Mouse (Mus musculus) neural tube, embryonic 12.5 days (tissue): ENCODE results near the gene Esrp2. TPM values are rescaled to one million over a fixed set of nuclear protein-coding genes. Genes with fewer than 3 reads are reported as not detected.

Source experiments
- ATAC-seq: fragments of 200-750 bp; cut with Nextera tagmentation; 2 replicates; pipeline ENCODE4 v1.8.0; 2017; ENCODE audit warnings: low read depth, mild to moderate bottlenecking, moderate TSS enrichment, moderate library complexity; ENCODE audit not compliant: low FRiP score
- H3K27ac ChIP-seq: fragments of 300-500 bp; sonication (generic); 2 replicates; pipeline ENCODE4 v1.5.1; 2016
- H3K27me3 ChIP-seq: fragments of 300-500 bp; sonication (generic); replicated peaks from 2 replicates; pipeline ENCODE4 v1.6.1; 2016; ENCODE audit warnings: mild to moderate bottlenecking
- H3K36me3 ChIP-seq: fragments of 300-500 bp; sonication (generic); 2 replicates; pipeline ENCODE4 v1.6.1; 2016; ENCODE audit warnings: mild to moderate bottlenecking
- H3K4me1 ChIP-seq: fragments of 300-500 bp; sonication (generic); 2 replicates; pipeline ENCODE4 v1.6.1; 2016
- H3K4me2 ChIP-seq: fragments of 300-500 bp; sonication (generic); replicated peaks from 2 replicates; pipeline ENCODE4 v1.6.1; 2016; ENCODE audit warnings: mild to moderate bottlenecking
- H3K4me3 ChIP-seq: fragments of 300-500 bp; sonication (generic); 2 replicates; pipeline ENCODE4 v1.5.1; 2016
- H3K9ac ChIP-seq: fragments of 300-500 bp; sonication (generic); 2 replicates; pipeline ENCODE4 v1.6.1; 2016; ENCODE audit warnings: mild to moderate bottlenecking
- H3K9me3 ChIP-seq: fragments of 300-500 bp; sonication (generic); 2 replicates; pipeline ENCODE4 v1.6.1; 2016; ENCODE audit warnings: mild to moderate bottlenecking
- WGBS: fragments of 180-500 bp; shearing (Covaris S2); methylation state at CpG from one replicate; pipeline ENCODE4 v1.1.7; 2016; 5-methylcytosine and 5-hydroxymethylcytosine counted together
- polyA plus RNA-seq: library from polyadenylated mRNA; unstranded; fragments of >200 nt; fragmentation: Nextera tagmentation; extraction: Ambion mirVana; gene quantifications from 2 replicates; pipeline ENCODE4 v1.2.1, GENCODE M21; 2016

The Esrp2 gene
- polyA plus RNA-seq, 1 experiment from 2014 or later = 1.1 TPM

- Histone ChIP-seq H3K4me1 (no peaks in the 10 kb centered on the region; the same call in 1 of the 2 replicates), H3K4me2 (no peak overlapping the region), H3K9ac (no peak overlapping the region), H3K27me3 (no peaks in the 10 kb centered on the region), H3K36me3 (peaks cover 48% of the 10 kb centered on the region), H3K27ac (no peak overlapping the region), H3K4me3 (no peak overlapping the region), H3K9me3 (no peaks in the 10 kb centered on the region)
- 94% methylated on average over 9 of the region's 9 CpGs for WGBS
- no peak for ATAC-seq
These were observed 26.5 kb upstream of the Esrp2 start for GRCm38 (mm10) chr8:106163251-106163650.

GRCm38 (mm10) chr8:106159876-106160275 lies 23.1 kb upstream of the Esrp2 start:
- Histone ChIP-seq H3K36me3 (peaks cover 62% of the 10 kb centered on the region), H3K4me2 (no peak overlapping the region), H3K4me3 (no peak overlapping the region), H3K9me3 (no peaks in the 10 kb centered on the region), H3K9ac (no peak overlapping the region), H3K27me3 (no peaks in the 10 kb centered on the region), H3K27ac (no peak overlapping the region), H3K4me1 (no peaks in the 10 kb centered on the region; the same call in 1 of the 2 replicates)
- ATAC-seq = no peak
- WGBS = 92% methylated on average over 6 of the region's 6 CpGs

GRCm38 (mm10) chr8:106158381-106158780 lies 21.6 kb upstream of the Esrp2 start:
- Histone ChIP-seq H3K27ac (no peak overlapping the region), H3K4me3 (no peak overlapping the region), H3K4me2 (no peak overlapping the region), H3K9me3 (no peaks in the 10 kb centered on the region), H3K27me3 (no peaks in the 10 kb centered on the region), H3K4me1 (no peaks in the 10 kb centered on the region), H3K9ac (no peak overlapping the region), H3K36me3 (peaks cover 57% of the 10 kb centered on the region)
- 90% methylated on average over 10 of the region's 10 CpGs for WGBS
- no peak for ATAC-seq

GRCm38 (mm10) chr8:106157419-106157818 lies 20.6 kb upstream of the Esrp2 start:
- no peaks in the 10 kb centered on the region for H3K9me3 ChIP-seq
- H3K27me3 ChIP-seq = no peaks in the 10 kb centered on the region
- no peak overlapping the region for H3K9ac ChIP-seq
- no peak overlapping the region for H3K4me2 ChIP-seq
- H3K27ac ChIP-seq = no peak overlapping the region
- WGBS = 98% methylated on average over 1 of the region's 1 CpGs
- H3K4me3 ChIP-seq = no peak overlapping the region
- no peak for ATAC-seq
- peaks cover 48% of the 10 kb centered on the region for H3K36me3 ChIP-seq
- H3K4me1 ChIP-seq = no peaks in the 10 kb centered on the region

DNA sequence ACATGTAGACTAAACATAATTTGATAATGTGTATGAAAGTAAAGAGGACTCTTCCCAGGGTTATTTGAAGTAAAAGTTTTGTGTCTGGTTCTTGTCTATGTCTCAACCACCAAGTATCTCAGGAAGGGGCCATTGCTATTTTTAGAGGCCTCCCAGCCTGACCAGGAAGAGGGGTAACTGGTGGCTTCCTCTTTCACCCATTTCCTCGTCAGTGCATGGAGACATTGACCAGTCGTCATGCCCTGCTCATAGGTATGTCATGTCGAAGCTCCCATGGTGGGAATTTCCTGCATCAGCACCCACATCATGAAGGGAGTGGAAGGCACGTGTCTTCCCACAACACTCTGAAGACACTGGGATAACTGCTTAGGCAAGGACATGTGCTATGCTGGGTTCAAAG lies 16.1 kb upstream of the Esrp2 start:
- H3K9me3 ChIP-seq = no peaks in the 10 kb centered on the region
- H3K27me3 ChIP-seq = no peaks in the 10 kb centered on the region
- H3K4me2 ChIP-seq = no peak overlapping the region
- H3K4me1 ChIP-seq = peaks cover 6% of the 10 kb centered on the region
- 89% methylated on average over 4 of the region's 4 CpGs for whole genome bisulfite sequencing
- H3K9ac ChIP-seq = no peak overlapping the region
- no peak overlapping the region for H3K27ac ChIP-seq
- H3K36me3 ChIP-seq = peaks cover 16% of the 10 kb centered on the region
- H3K4me3 ChIP-seq = no peak overlapping the region
- ATAC-seq = no peak

GRCm38 (mm10) chr8:106151041-106151440 lies 14.3 kb upstream of the Esrp2 start:
- Histone ChIP-seq H3K27me3 (no peaks in the 10 kb centered on the region), H3K36me3 (peaks cover 7% of the 10 kb centered on the region; the same call in 1 of the 2 replicates), H3K27ac (no peak overlapping the region), H3K9me3 (no peaks in the 10 kb centered on the region), H3K4me1 (peaks cover 6% of the 10 kb centered on the region), H3K9ac (peak overlapping the region; percentile 68), H3K4me2 (peak overlapping the region; percentile 77), H3K4me3 (peak overlapping the region; percentile 71)
- ATAC-seq = no peak
- 86% methylated on average over 9 of the region's 9 CpGs for WGBS

GRCm38 (mm10) chr8:106150653-106151000 lies 13.9 kb upstream of the Esrp2 start:
- Histone ChIP-seq H3K9me3 (no peaks in the 10 kb centered on the region), H3K9ac (peak overlapping the region; percentile 68), H3K4me1 (peaks cover 6% of the 10 kb centered on the region), H3K4me3 (peak overlapping the region; percentile 71), H3K27me3 (no peaks in the 10 kb centered on the region), H3K4me2 (peak overlapping the region; percentile 77), H3K27ac (no peak overlapping the region), H3K36me3 (peaks cover 6% of the 10 kb centered on the region; the same call in 1 of the 2 replicates)
- no peak for ATAC-seq
- 19% methylated on average over 8 of the region's 8 CpGs for WGBS

DNA sequence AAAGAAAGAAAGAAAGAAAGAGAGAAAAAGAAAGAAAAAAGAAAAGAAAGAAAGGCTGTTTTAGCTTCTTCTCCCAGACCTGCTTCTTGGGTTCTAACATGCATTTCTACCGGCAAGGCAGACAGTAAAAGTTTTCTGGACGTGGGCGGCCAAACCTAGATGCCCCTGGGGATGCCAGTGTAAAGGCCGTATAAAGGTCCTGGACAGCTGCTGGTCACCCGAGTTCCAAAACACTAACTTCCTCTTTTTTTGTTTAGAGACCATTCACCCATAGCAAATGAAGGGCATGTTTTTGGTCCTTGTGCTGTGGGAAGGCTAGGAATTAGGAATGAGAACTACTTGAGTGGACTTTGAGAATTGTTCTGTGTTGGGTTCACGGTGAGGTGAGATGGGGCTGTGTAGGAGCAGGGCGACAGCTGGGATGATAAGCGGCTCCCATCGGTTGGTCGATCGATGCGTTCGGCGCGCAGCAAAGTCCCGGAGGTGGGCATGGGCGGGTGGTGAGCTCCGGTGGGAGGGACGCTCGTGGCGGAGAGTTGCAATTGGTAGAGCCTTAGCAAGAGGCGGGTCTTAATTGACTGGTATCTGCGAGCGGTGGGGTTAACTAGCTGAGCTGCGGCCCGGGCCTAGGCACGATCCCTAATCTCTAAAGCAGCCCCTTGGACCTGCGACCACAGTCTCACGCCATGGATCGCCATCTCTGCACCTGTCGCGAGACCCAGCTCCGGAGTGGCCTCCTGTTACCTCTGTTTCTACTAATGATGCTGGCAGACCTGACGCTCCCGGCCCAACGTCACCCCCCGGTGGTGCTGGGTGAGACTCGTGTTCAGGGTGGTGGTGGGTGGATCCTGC lies 13.3 kb upstream of the Esrp2 start, which contains the start of gene Pla2g15:
Gene Pla2g15, plus strand, starts transcription at position 599 of the 852 bp plus-strand sequence.
- no peak within 1 kb of the TSS for H3K27ac ChIP-seq
- peak within 1 kb of the TSS; percentile 77 for H3K4me2 ChIP-seq
- H3K36me3 ChIP-seq = peaks cover 6% of the 10 kb centered on the region; the same call in 1 of the 2 replicates
- H3K4me1 ChIP-seq = peaks cover 6% of the 10 kb centered on the region
- peak within 1 kb of the TSS; percentile 71 for H3K4me3 ChIP-seq
- no peaks in the 10 kb centered on the region for H3K27me3 ChIP-seq
- ATAC-seq = peak; percentile 96
- 2% methylated on average over 38 of the region's 38 CpGs for WGBS
- no peaks in the 10 kb centered on the region for H3K9me3 ChIP-seq
- H3K9ac ChIP-seq = peak within 1 kb of the TSS; percentile 68

DNA sequence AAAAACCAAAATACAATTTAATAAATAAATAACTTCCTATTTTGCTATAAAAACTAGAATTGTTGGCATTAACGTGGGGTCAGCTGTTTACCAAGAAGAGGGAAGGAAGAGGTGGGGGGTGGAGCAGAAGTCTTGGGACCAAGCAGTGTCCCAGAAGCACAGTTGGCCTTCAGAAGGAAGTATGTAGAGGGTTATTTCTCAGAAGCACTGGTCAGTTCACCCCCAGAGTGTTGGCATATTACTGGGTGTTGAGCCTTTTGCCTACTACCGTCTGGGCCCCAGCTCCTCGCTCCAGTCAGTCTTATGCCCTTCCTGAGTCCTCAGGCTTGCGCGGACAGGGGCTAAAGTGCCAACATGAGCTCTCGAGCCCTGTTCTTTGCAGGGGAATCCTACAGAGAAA lies 12.3 kb upstream of the Esrp2 start:
- 97% methylated on average over 6 of the region's 6 CpGs for WGBS
- Histone ChIP-seq H3K4me2 (no peak overlapping the region), H3K27ac (no peak overlapping the region), H3K4me3 (no peak overlapping the region), H3K9me3 (no peaks in the 10 kb centered on the region), H3K4me1 (peaks cover 6% of the 10 kb centered on the region), H3K9ac (no peak overlapping the region), H3K36me3 (no peaks in the 10 kb centered on the region), H3K27me3 (no peaks in the 10 kb centered on the region)
- ATAC-seq = no peak

GRCm38 (mm10) chr8:106147868-106148565 lies 11.2 kb upstream of the Esrp2 start:
- 86% methylated on average over 6 of the region's 6 CpGs for WGBS
- Histone ChIP-seq H3K4me3 (no peak overlapping the region), H3K27me3 (no peaks in the 10 kb centered on the region), H3K27ac (no peak overlapping the region), H3K4me1 (peaks cover 6% of the 10 kb centered on the region), H3K4me2 (no peak overlapping the region), H3K9me3 (no peaks in the 10 kb centered on the region), H3K9ac (no peak overlapping the region), H3K36me3 (no peaks in the 10 kb centered on the region)
- ATAC-seq = no peak

DNA sequence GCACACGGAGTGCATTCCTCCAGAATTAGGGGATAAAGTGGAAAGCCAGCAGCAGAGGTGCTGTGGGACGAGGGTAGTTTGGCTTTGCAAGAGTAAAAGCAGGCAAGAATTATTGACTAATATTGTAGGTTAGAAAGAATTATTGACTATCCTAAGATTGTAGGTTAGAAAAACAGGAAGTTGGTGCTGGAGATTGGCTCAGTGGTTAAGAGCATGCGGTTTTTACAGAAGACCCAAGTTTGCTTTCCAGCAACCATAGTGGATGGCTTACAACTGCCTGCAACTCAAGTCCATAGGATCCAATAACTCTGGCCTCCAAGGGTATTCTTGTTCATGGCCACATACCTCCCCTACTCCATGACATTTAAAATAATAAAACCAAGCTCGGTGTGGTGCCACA lies 9.2 kb upstream of the Esrp2 start:
- H3K9me3 ChIP-seq = no peaks in the 10 kb centered on the region
- 93% methylated on average over 4 of the region's 4 CpGs for WGBS
- H3K4me2 ChIP-seq = no peak overlapping the region
- no peak overlapping the region for H3K4me3 ChIP-seq
- peaks cover 4% of the 10 kb centered on the region for H3K4me1 ChIP-seq
- no peaks in the 10 kb centered on the region for H3K27me3 ChIP-seq
- H3K27ac ChIP-seq = no peak overlapping the region
- H3K9ac ChIP-seq = no peak overlapping the region
- no peaks in the 10 kb centered on the region for H3K36me3 ChIP-seq
- ATAC-seq = no peak

- Histone ChIP-seq H3K9ac (no peak overlapping the region), H3K36me3 (no peaks in the 10 kb centered on the region), H3K4me3 (no peak overlapping the region), H3K9me3 (no peaks in the 10 kb centered on the region), H3K27me3 (no peaks in the 10 kb centered on the region), H3K4me2 (no peak overlapping the region), H3K4me1 (no peaks in the 10 kb centered on the region), H3K27ac (no peak overlapping the region)
- no peak for ATAC-seq
- WGBS = 88% methylated on average over 2 of the region's 2 CpGs
These were observed 8.6 kb upstream of the Esrp2 start for GRCm38 (mm10) chr8:106145331-106145730.
